Mouse (Mus musculus): ENCODE measurements around the gene Snx29. TPM values are rescaled to one million over a fixed set of nuclear protein-coding genes. Genes with fewer than 3 reads are reported as not detected.

The Snx29 gene
- total and polyA plus RNA-seq, 2 experiments, result 2.0 to 10.3 TPM

GRCm38 (mm10) chr16:11501138-11501537 lies 178.4 kb downstream of the Snx29 start:
- no peak overlapping the region for H3K4me3 ChIP-seq (ENCODE audit: insufficient read depth, low read depth, low read length)
- WGBS, result 83% methylated on average over 3 of the region's 3 CpGs
- DNase-seq (ENCODE audit: extremely low read depth, low read depth, low spot score), result no peak
- H3K27ac ChIP-seq (replicated peaks; ENCODE audit: insufficient read depth, low read depth, low read length), result no peak overlapping the region
- no peak overlapping the region for H3K9ac ChIP-seq (ENCODE audit: low read depth, low read length)
- no peaks in the 10 kb centered on the region for H3K27me3 ChIP-seq (ENCODE audit: control insufficient read depth, insufficient read depth, low read length)
- no peaks in the 10 kb centered on the region; the same call in 1 of the 2 replicates for H3K36me3 ChIP-seq (ENCODE audit: control insufficient read depth, insufficient read depth, low read length)
- no peaks in the 10 kb centered on the region for H3K79me2 ChIP-seq (ENCODE audit: control insufficient read depth, insufficient read depth, low read length)
- TF ChIP-seq CTCF (IDR thresholded peaks at IDR 0.05; ENCODE audit: low read depth, low read length) (no peak), POLR2A (IDR thresholded peaks at IDR 0.05; ENCODE audit: extremely low read depth, insufficient read depth, low read length) (no peak)
- H3K4me1 ChIP-seq (ENCODE audit: control insufficient read depth, insufficient read depth, low read length), result no peaks in the 10 kb centered on the region

- no peaks in the 10 kb centered on the region; the same call in 1 of the 2 replicates for H3K36me3 ChIP-seq (ENCODE audit: control insufficient read depth, insufficient read depth, low read length)
- H3K4me3 ChIP-seq (ENCODE audit: insufficient read depth, low read depth, low read length), result no peak overlapping the region
- H3K4me1 ChIP-seq (ENCODE audit: control insufficient read depth, insufficient read depth, low read length), result no peaks in the 10 kb centered on the region
- H3K27ac ChIP-seq (replicated peaks; ENCODE audit: insufficient read depth, low read depth, low read length), result no peak overlapping the region
- no peak for TF ChIP-seq POLR2A (IDR thresholded peaks at IDR 0.05; ENCODE audit: extremely low read depth, insufficient read depth, low read length)
- no peak for TF ChIP-seq CTCF (IDR thresholded peaks at IDR 0.05; ENCODE audit: low read depth, low read length)
- H3K79me2 ChIP-seq (ENCODE audit: control insufficient read depth, insufficient read depth, low read length), result no peaks in the 10 kb centered on the region
- no peak overlapping the region for H3K9ac ChIP-seq (ENCODE audit: low read depth, low read length)
- no peaks in the 10 kb centered on the region for H3K27me3 ChIP-seq (ENCODE audit: control insufficient read depth, insufficient read depth, low read length)
- WGBS, result 67% methylated on average over 2 of the region's 2 CpGs
- no peak for DNase-seq (ENCODE audit: extremely low read depth, low read depth, low spot score)
Observed at GRCm38 (mm10) chr16:11501611-11502010, 178.9 kb downstream of the Snx29 start.

- H3K27ac ChIP-seq (replicated peaks; ENCODE audit: insufficient read depth, low read depth, low read length), result no peak overlapping the region
- TF ChIP-seq POLR2A (IDR thresholded peaks at IDR 0.05; ENCODE audit: extremely low read depth, insufficient read depth, low read length), result no peak
- no peak for TF ChIP-seq CTCF (IDR thresholded peaks at IDR 0.05; ENCODE audit: low read depth, low read length)
- H3K36me3 ChIP-seq (ENCODE audit: control insufficient read depth, insufficient read depth, low read length), result peaks cover 2% of the 10 kb centered on the region; the same call in 1 of the 2 replicates
- 98% methylated on average over 2 of the region's 2 CpGs for WGBS
- no peak for DNase-seq (ENCODE audit: extremely low read depth, low read depth, low spot score)
- no peaks in the 10 kb centered on the region; the same call in 1 of the 2 replicates for H3K4me1 ChIP-seq (ENCODE audit: control insufficient read depth, insufficient read depth, low read length)
- no peaks in the 10 kb centered on the region for H3K27me3 ChIP-seq (ENCODE audit: control insufficient read depth, insufficient read depth, low read length)
- no peak overlapping the region for H3K4me3 ChIP-seq (ENCODE audit: insufficient read depth, low read depth, low read length)
- H3K79me2 ChIP-seq (ENCODE audit: control insufficient read depth, insufficient read depth, low read length), result no peaks in the 10 kb centered on the region
- H3K9ac ChIP-seq (ENCODE audit: low read depth, low read length), result no peak overlapping the region
Observed at GRCm38 (mm10) chr16:11504666-11505491, 182.2 kb downstream of the Snx29 start.

- H3K36me3 ChIP-seq (ENCODE audit: control insufficient read depth, insufficient read depth, low read length), result peaks cover 2% of the 10 kb centered on the region; the same call in 1 of the 2 replicates
- H3K27ac ChIP-seq (replicated peaks; ENCODE audit: insufficient read depth, low read depth, low read length), result no peak overlapping the region
- H3K9ac ChIP-seq (ENCODE audit: low read depth, low read length), result no peak overlapping the region
- no peaks in the 10 kb centered on the region; the same call in 1 of the 2 replicates for H3K4me1 ChIP-seq (ENCODE audit: control insufficient read depth, insufficient read depth, low read length)
- 89% methylated on average over 5 of the region's 5 CpGs for WGBS
- H3K4me3 ChIP-seq (ENCODE audit: insufficient read depth, low read depth, low read length), result no peak overlapping the region
- H3K79me2 ChIP-seq (ENCODE audit: control insufficient read depth, insufficient read depth, low read length), result no peaks in the 10 kb centered on the region
- H3K27me3 ChIP-seq (ENCODE audit: control insufficient read depth, insufficient read depth, low read length), result no peaks in the 10 kb centered on the region
- DNase-seq (ENCODE audit: extremely low read depth, low read depth, low spot score), result no peak
- TF ChIP-seq POLR2A (IDR thresholded peaks at IDR 0.05; ENCODE audit: extremely low read depth, insufficient read depth, low read length), result no peak
- TF ChIP-seq CTCF (IDR thresholded peaks at IDR 0.05; ENCODE audit: low read depth, low read length), result no peak
Observed at GRCm38 (mm10) chr16:11505492-11506176, 182.9 kb downstream of the Snx29 start.

GRCm38 (mm10) chr16:11507188-11507731 lies 184.6 kb downstream of the Snx29 start:
- Histone ChIP-seq H3K27me3 (ENCODE audit: control insufficient read depth, insufficient read depth, low read length) (no peaks in the 10 kb centered on the region), H3K79me2 (ENCODE audit: control insufficient read depth, insufficient read depth, low read length) (no peaks in the 10 kb centered on the region), H3K27ac (replicated peaks; ENCODE audit: insufficient read depth, low read depth, low read length) (no peak overlapping the region), H3K4me1 (ENCODE audit: control insufficient read depth, insufficient read depth, low read length) (no peaks in the 10 kb centered on the region; the same call in 1 of the 2 replicates), H3K4me3 (ENCODE audit: insufficient read depth, low read depth, low read length) (no peak overlapping the region), H3K9ac (ENCODE audit: low read depth, low read length) (no peak overlapping the region), H3K36me3 (ENCODE audit: control insufficient read depth, insufficient read depth, low read length) (peaks cover 7% of the 10 kb centered on the region)
- TF ChIP-seq CTCF (IDR thresholded peaks at IDR 0.05; ENCODE audit: low read depth, low read length) (no peak), POLR2A (IDR thresholded peaks at IDR 0.05; ENCODE audit: extremely low read depth, insufficient read depth, low read length) (no peak)
- WGBS, result 92% methylated on average over 9 of the region's 9 CpGs
- no peak for DNase-seq (ENCODE audit: extremely low read depth, low read depth, low spot score)
